Mouse (Mus musculus) bone marrow macrophage, adult 2 months (primary cell): Measurements from ENCODE around the gene Heatr1.

Experiments
- CTCF ChIP-seq: IDR thresholded peaks from 2 replicates; pipeline ENCODE4 v1.5.1; 2012; ENCODE audit warnings: low read depth, mild to moderate bottlenecking, low read length, moderate library complexity
- POLR2A ChIP-seq: IDR thresholded peaks from 2 replicates; pipeline ENCODE4 v1.6.1; 2012; ENCODE audit warnings: mild to moderate bottlenecking, low read depth, low read length, borderline replicate concordance

DNA sequence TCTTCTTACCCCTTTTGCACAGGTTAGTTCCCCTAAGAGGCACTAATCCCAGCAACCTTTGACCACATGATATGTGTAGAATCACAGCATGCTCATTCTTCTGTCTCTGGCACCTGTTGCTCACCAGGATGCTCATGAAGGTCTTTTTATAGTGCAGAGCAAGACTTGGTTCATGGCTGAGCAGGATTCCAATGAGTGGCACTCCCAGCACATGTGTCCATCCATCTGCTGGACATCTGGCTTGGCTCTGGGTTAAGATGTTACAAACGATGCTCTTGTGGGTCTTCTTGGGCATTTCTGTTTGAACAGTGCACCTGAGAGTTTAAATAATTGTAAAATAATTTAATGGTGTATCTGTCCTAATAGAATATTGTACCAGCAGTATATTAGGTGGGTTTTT, 18.0 kb upstream of the Heatr1 start:
- TF ChIP-seq POLR2A (no peak), CTCF (no peak)
